Mouse (Mus musculus) small intestine, adult 2 months (tissue): ENCODE results near the gene Mpped2. TPM values are rescaled to one million over a fixed set of nuclear protein-coding genes. Genes with fewer than 3 reads are reported as not detected.

Experiments
- H3K27ac ChIP-seq: fragments of 200-500 bp; 2 replicates; pipeline ENCODE4 v1.5.1; 2012; ENCODE audit warnings: low read depth, low read length, control low read depth, inconsistent platforms; ENCODE audit not compliant: insufficient read depth
- H3K27me3 ChIP-seq: fragments of 200-500 bp; 2 replicates; pipeline ENCODE4 v1.6.1; 2012; ENCODE audit warnings: mild to moderate bottlenecking, moderate library complexity, low read length, inconsistent platforms; ENCODE audit not compliant: control insufficient read depth, insufficient read depth
- H3K36me3 ChIP-seq: fragments of 200-500 bp; 2 replicates; pipeline ENCODE4 v1.6.1; 2012; ENCODE audit warnings: mild to moderate bottlenecking, low read length, control low read depth, inconsistent platforms; ENCODE audit not compliant: control insufficient read depth, insufficient read depth
- H3K4me1 ChIP-seq: fragments of 200-500 bp; 2 replicates; pipeline ENCODE4 v1.6.1; 2012; ENCODE audit warnings: low read length, inconsistent platforms, mixed read lengths; ENCODE audit not compliant: control insufficient read depth, insufficient read depth, insufficient read length
- H3K4me3 ChIP-seq: fragments of 200-500 bp; 2 replicates; pipeline ENCODE4 v1.5.1; 2012; ENCODE audit warnings: low read depth, mild to moderate bottlenecking, control low read depth, inconsistent platforms, low read length, moderate library complexity
- CTCF ChIP-seq: fragments of 200-500 bp; IDR thresholded peaks from 2 replicates; pipeline ENCODE4 v1.5.1; 2012; ENCODE audit warnings: low read depth, mild to moderate bottlenecking, control low read depth, inconsistent platforms, low read length, moderate library complexity, mixed read lengths; ENCODE audit not compliant: insufficient replicate concordance, insufficient read length; ENCODE audit errors: extremely low read depth
- POLR2A ChIP-seq: fragments of 200-500 bp; IDR thresholded peaks from 2 replicates; pipeline ENCODE4 v1.6.1; 2012; ENCODE audit warnings: low read depth, mild to moderate bottlenecking, control low read depth, inconsistent platforms, low read length, moderate library complexity
- WGBS: fragments of 180-500 bp; shearing (Covaris S2); methylation state at CpG from one replicate; pipeline ENCODE4 v1.1.7; 2018; 5-methylcytosine and 5-hydroxymethylcytosine counted together
- polyA plus RNA-seq: library from polyadenylated mRNA; depleted of rRNA; stranded (reverse); fragments of >200 nt; gene quantifications from 2 replicates; pipeline ENCODE4 v1.2.3, GENCODE M21; 2012

Gene Mpped2
- polyA plus RNA-seq, 1 experiment = 0.39 TPM

DNA sequence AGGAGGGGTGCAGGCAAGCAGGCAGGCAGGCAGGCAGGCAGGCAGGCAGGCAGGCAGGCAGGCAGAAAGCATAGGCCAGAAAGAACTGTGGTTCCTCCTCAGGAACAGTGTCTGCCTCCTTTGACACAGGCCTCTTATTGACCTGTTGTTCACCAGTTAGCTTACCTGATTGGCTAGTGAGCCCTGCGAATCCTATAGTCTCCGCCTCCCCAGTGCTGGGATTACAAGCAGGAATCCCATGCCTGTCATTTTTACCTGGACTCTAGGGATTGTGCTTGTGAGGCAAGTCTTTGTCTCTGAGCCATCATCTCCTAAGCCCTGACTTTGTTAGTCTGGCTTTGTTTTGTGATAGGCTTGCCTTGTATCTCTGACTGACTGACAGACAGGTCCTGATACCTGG lies 14.1 kb downstream of the Mpped2 start:
- H3K27ac ChIP-seq = no peak overlapping the region
- no peak for TF ChIP-seq CTCF
- no peak for TF ChIP-seq POLR2A
- no peaks in the 10 kb centered on the region for H3K27me3 ChIP-seq
- no peaks in the 10 kb centered on the region for H3K4me1 ChIP-seq
- H3K36me3 ChIP-seq = no peaks in the 10 kb centered on the region
- 84% methylated on average over 2 of the region's 2 CpGs for WGBS
- no peak overlapping the region for H3K4me3 ChIP-seq

DNA sequence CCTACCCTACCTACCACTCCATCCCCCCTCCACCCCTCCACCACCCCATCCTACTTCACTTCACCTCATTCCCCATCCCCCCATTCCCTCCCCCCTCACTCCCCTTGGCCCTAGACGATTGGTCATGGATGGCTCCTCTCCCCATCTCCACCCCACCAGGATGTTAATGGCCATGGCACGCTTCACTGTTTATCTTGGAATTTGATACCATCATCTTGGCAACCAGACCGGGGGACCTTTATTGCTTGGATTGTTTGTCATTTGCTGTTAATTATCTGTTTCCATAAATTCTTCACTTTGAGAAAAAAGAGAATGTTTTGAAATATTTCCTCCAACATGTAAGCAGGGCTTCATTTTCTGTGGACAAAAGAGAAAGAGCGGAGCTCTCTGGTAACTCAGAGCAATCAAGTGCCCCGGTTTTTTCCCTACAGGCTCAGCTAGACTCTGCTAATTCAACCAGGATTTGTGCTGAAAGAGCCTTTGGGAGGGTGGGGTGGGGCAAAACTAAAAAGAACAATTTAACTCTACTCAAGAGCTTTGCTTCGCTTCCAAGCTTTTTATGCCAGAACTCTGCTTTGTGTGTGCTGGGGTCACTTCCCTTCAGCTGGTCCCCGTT lies 17.9 kb downstream of the Mpped2 start:
- WGBS = 39% methylated on average over 7 of the region's 7 CpGs
- TF ChIP-seq CTCF (no peak), POLR2A (no peak)

DNA sequence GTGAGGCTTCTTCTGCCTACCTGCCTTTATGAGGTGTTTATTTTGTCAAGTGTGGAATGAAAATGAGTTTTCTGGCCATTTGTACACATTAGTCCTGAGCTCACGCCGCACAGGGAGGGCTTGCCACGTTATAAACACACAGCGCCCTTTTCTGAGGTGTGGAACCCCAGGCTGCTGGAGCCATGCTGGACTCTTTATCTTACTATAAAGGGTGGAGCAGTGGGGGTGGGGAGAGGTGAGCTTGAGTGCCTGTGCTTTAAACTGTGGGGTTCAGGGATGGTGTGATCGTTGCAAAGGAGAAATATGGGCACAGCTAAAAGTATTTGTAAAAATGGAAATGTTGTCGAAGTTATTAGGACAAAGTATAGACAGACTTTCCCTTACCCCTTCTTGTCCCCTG lies 18.4 kb downstream of the Mpped2 start:
- Histone ChIP-seq H3K36me3 (no peaks in the 10 kb centered on the region), H3K27me3 (no peaks in the 10 kb centered on the region), H3K4me1 (no peaks in the 10 kb centered on the region), H3K4me3 (no peak overlapping the region), H3K27ac (no peak overlapping the region)
- TF ChIP-seq POLR2A = no peak
- no peak for TF ChIP-seq CTCF
- 35% methylated on average over 6 of the region's 6 CpGs for WGBS

More for the DNA sequence above, 17.9 kb downstream of the Mpped2 start:
- Histone ChIP-seq H3K27me3 (no peaks in the 10 kb centered on the region), H3K36me3 (no peaks in the 10 kb centered on the region), H3K4me1 (no peaks in the 10 kb centered on the region), H3K27ac (no peak overlapping the region), H3K4me3 (no peak overlapping the region)

DNA sequence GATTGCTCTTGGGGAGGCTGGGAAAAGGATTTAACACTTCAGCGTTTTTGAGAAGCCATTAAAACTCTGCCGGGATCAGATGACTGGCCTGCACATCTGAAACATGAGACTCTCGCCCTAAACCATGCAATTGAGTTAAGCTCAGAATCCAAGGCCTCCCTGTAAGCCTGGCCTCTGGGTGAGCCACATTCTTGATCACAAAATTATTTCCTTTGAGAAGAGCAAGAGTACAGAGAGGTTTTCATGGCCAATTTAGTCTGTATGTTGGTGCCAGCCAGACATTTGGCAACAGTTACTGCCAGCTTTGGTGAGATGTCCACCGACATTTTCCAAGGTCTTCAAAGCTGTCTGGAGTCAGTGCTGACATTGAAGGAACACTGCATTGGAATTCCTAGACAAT lies 20.1 kb downstream of the Mpped2 start:
- Histone ChIP-seq H3K4me3 (no peak overlapping the region), H3K36me3 (no peaks in the 10 kb centered on the region), H3K4me1 (no peaks in the 10 kb centered on the region), H3K27ac (no peak overlapping the region), H3K27me3 (no peaks in the 10 kb centered on the region)
- TF ChIP-seq POLR2A = no peak
- no peak for TF ChIP-seq CTCF
- WGBS = 58% methylated on average over 4 of the region's 4 CpGs

DNA sequence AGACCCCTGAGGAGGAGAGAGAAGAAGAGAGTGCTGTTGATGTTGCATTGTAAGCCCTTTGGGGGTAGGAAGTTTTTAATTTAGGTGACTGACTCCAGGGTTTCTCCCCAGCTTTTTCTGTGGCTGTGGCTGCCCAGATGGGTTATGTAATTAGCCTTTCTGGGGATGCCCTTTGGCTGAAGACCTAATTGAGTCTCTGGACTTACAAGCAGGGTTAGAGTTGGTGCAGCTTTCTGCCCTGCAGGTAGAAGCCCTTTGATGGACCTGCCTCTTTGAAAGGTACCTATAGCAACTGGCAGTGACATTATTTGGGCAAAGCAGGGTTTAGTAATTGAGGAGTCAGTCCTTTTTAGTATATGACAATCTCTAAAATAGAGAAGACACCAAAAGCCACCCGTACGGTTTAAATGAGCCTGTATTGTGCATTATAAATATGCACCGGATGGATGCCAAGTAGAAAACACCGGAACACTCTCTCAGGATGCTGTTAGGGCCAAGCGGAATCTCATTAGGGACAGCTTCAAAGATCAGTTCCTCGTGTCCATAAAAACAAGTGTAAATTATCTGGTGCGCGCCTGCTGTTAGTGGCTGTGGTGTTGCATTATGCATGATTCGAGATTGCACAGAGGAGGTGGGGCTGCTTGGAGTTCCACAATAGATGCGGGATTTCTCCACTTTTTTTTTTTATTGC lies 22.8 kb downstream of the Mpped2 start:
- H3K27ac ChIP-seq = no peak overlapping the region
- no peaks in the 10 kb centered on the region for H3K36me3 ChIP-seq
- H3K4me1 ChIP-seq = no peaks in the 10 kb centered on the region
- no peak overlapping the region for H3K4me3 ChIP-seq
- H3K27me3 ChIP-seq = no peaks in the 10 kb centered on the region
- TF ChIP-seq CTCF (no peak), POLR2A (no peak)
- WGBS = 84% methylated on average over 10 of the region's 10 CpGs

DNA sequence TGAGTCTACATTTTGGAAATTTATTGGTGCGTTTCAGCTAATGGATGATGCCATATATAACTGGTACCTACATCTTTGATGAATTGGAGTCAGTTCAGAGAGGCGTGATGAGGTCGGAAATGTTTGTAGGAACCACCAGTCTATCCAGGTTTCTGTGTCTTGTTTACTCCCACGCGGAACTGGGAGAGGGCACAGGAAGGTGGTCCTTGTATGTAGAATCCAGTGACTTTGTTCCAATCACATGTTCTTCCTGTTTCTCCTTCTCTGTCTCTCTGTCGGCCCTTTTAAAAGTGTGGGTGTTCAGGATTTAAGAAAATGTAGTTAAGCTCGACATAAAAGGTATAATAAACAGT lies 23.3 kb downstream of the Mpped2 start:
- 80% methylated on average over 7 of the region's 7 CpGs for WGBS
- Histone ChIP-seq H3K27me3 (no peaks in the 10 kb centered on the region), H3K27ac (no peak overlapping the region), H3K36me3 (no peaks in the 10 kb centered on the region), H3K4me3 (no peak overlapping the region), H3K4me1 (no peaks in the 10 kb centered on the region)
- TF ChIP-seq POLR2A (no peak), CTCF (no peak)

DNA sequence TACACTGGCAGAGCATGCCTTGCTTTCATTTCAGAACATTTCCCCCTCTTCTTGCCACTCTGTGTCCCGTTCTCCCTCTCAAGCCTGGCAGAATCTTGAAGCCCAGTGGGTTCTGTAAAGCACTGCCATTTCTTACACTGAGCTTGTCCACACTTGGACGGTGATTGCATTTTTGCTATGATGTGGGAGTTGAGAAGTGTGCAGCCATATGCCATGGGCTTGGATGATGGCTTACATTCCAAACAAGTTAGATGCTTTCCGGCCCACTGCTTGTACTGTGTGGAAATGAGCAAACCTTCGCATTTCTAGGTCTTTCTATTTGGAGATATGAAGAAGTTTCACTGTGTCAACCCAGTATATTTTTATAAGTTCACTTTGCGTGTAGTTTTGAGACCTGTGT lies 25.8 kb downstream of the Mpped2 start:
- H3K4me1 ChIP-seq = no peaks in the 10 kb centered on the region
- no peaks in the 10 kb centered on the region for H3K27me3 ChIP-seq
- H3K36me3 ChIP-seq = no peaks in the 10 kb centered on the region
- no peak overlapping the region for H3K27ac ChIP-seq
- WGBS = 89% methylated on average over 5 of the region's 5 CpGs
- TF ChIP-seq POLR2A (no peak), CTCF (no peak)
- H3K4me3 ChIP-seq = no peak overlapping the region
